Mouse (Mus musculus) spleen, postnatal 4 days (tissue): ENCODE measurements around the gene Gm26920.

Source experiments
- DNase-seq, 2 experiments: peaks; one replicate each; pipeline ENCODE4 v3.0.0; 2022; ENCODE audit warnings: low spot score in 2 of 2

The Gm26920 gene

GRCm38 (mm10) chr7:30060341-30060740 lies 29.9 kb downstream of the Gm26920 start:
- no peak for DNase-seq

GRCm38 (mm10) chr7:30053591-30053990 lies 36.6 kb downstream of the Gm26920 start:
- DNase-seq, result no peak

GRCm38 (mm10) chr7:30050882-30051548 lies 39.2 kb downstream of the Gm26920 start, which contains the start of gene Zfp14:
Gene Zfp14 (minus strand): TSS chr7:30051380.
- DNase-seq, result peak; percentile 86 to 91

GRCm38 (mm10) chr7:30048126-30048525 lies 42.1 kb downstream of the Gm26920 start:
- no peak for DNase-seq

GRCm38 (mm10) chr7:30044354-30044753 lies 45.9 kb downstream of the Gm26920 start:
- DNase-seq, result no peak

- no peak for DNase-seq
Measured at GRCm38 (mm10) chr7:30034331-30034730, 55.9 kb downstream of the Gm26920 start.

GRCm38 (mm10) chr7:30031379-30031778 lies 58.8 kb downstream of the Gm26920 start:
- DNase-seq, result no peak

- DNase-seq, result no peak
Measured at GRCm38 (mm10) chr7:30030677-30031076, 59.5 kb downstream of the Gm26920 start.

- no peak for DNase-seq
Measured at GRCm38 (mm10) chr7:30028572-30028971, 61.6 kb downstream of the Gm26920 start.

- no peak for DNase-seq
Measured at GRCm38 (mm10) chr7:30027331-30027730, 62.9 kb downstream of the Gm26920 start.

GRCm38 (mm10) chr7:30025358-30025757 lies 64.9 kb downstream of the Gm26920 start:
- no peak for DNase-seq

- DNase-seq, result peak; percentile 78 to 79
Measured at GRCm38 (mm10) chr7:30023800-30024199, 66.4 kb downstream of the Gm26920 start.

GRCm38 (mm10) chr7:30023324-30023723 lies 66.9 kb downstream of the Gm26920 start:
- no peak for DNase-seq

- no peak for DNase-seq
Measured at GRCm38 (mm10) chr7:30019543-30019942, 70.7 kb downstream of the Gm26920 start.

GRCm38 (mm10) chr7:30017226-30017625 lies 73.0 kb downstream of the Gm26920 start:
- DNase-seq, result no peak

- DNase-seq, result peak; percentile 43 to 68
Measured at GRCm38 (mm10) chr7:30012956-30013363, 77.2 kb downstream of the Gm26920 start.

- no peak for DNase-seq
Measured at GRCm38 (mm10) chr7:30010551-30011195, 79.5 kb downstream of the Gm26920 start.

GRCm38 (mm10) chr7:30009321-30010085 lies 80.7 kb downstream of the Gm26920 start:
- DNase-seq, result no peak

- DNase-seq, result no peak
Measured at GRCm38 (mm10) chr7:30008020-30008690, 82.1 kb downstream of the Gm26920 start.

GRCm38 (mm10) chr7:30007601-30008000 lies 82.6 kb downstream of the Gm26920 start:
- DNase-seq, result no peak
